Mouse (Mus musculus): ENCODE data around the gene Pde5a.

GRCm38 (mm10) chr3:122828270-122829058 is 99.7 kb downstream of the Pde5a start:
- TF ChIP-seq CTCF (IDR thresholded peaks at IDR 0.05; ENCODE audit: control insufficient read depth, insufficient read depth, insufficient read length) (no peak), USF1 (IDR thresholded peaks at IDR 0.05; ENCODE audit: low read depth) (no peak), FOSL1 (IDR thresholded peaks at IDR 0.05; ENCODE audit: insufficient read depth, low read length, poor library complexity, severe bottlenecking) (no peak), MYOD1 (IDR thresholded peaks at IDR 0.05; ENCODE audit: control insufficient read depth, insufficient read length, low read depth) (no peak), MYOG (IDR thresholded peaks at IDR 0.05; ENCODE audit: control insufficient read depth, extremely low read depth, insufficient read length) (no peak), MAX (IDR thresholded peaks at IDR 0.05) (no peak)

All from C2C12 (cell line).